Mouse (Mus musculus): ENCODE results near the gene Anapc13. TPM values are rescaled to one million over a fixed set of nuclear protein-coding genes. Genes with fewer than 3 reads are reported as not detected.

The Anapc13 gene
- polyA plus RNA-seq, 1 experiment from 2014 or later, result 182 TPM

- TF ChIP-seq CTCF (IDR thresholded peaks at IDR 0.05; ENCODE audit: low read depth), result no peak
- Histone ChIP-seq H3K4me2 (replicated peaks; ENCODE audit: low read depth) (peak overlapping the region; percentile 93), H3K36me3 (ENCODE audit: control insufficient read depth, insufficient read depth) (0 out of 2 replicates have a peak, but pooled peaks cover 3% of the 10 kb centered on the region), H3K4me3 (ENCODE audit: low read depth, low read length) (peak overlapping the region; percentile 65), H3K27me3 (replicated peaks; ENCODE audit: control insufficient read depth, insufficient read depth, low read length) (no peaks in the 10 kb centered on the region), H3K9me3 (ENCODE audit: control insufficient read depth) (no peaks in the 10 kb centered on the region), H3K27ac (ENCODE audit: low read depth, low read length) (peak overlapping the region; percentile 89), H3K4me1 (replicated peaks; ENCODE audit: control insufficient read depth, insufficient read depth, low read length) (peaks cover 6% of the 10 kb centered on the region), H3K9ac (ENCODE audit: low read depth, low read length) (peak overlapping the region; percentile 89)
- ATAC-seq, result peak; percentile 39; the same call in 1 of the 2 replicates
- 1% methylated on average over 27 of the region's 27 CpGs for WGBS
These were observed 604 bp upstream of the Anapc13 start for GRCm38 (mm10) chr9:102625401-102625982.

GRCm38 (mm10) chr9:102626839-102627225, 736 bp downstream of the Anapc13 start:
- H3K27ac ChIP-seq (ENCODE audit: low read depth, low read length), result peak overlapping the region; percentile 89
- H3K9me3 ChIP-seq (ENCODE audit: control insufficient read depth), result no peaks in the 10 kb centered on the region
- H3K4me3 ChIP-seq (ENCODE audit: low read depth, low read length), result peak overlapping the region; percentile 65
- peaks cover 6% of the 10 kb centered on the region for H3K4me1 ChIP-seq (replicated peaks; ENCODE audit: control insufficient read depth, insufficient read depth, low read length)
- under 1% methylated on average over 9 of the region's 9 CpGs for WGBS
- H3K27me3 ChIP-seq (replicated peaks; ENCODE audit: control insufficient read depth, insufficient read depth, low read length), result no peaks in the 10 kb centered on the region
- H3K4me2 ChIP-seq (replicated peaks; ENCODE audit: low read depth), result peak overlapping the region; percentile 93
- peak overlapping the region; percentile 89 for H3K9ac ChIP-seq (ENCODE audit: low read depth, low read length)
- TF ChIP-seq CTCF (IDR thresholded peaks at IDR 0.05; ENCODE audit: low read depth), result no peak
- no peak for ATAC-seq
- 0 out of 2 replicates have a peak, but pooled peaks cover 7% of the 10 kb centered on the region for H3K36me3 ChIP-seq (ENCODE audit: control insufficient read depth, insufficient read depth)

- H3K27ac ChIP-seq (ENCODE audit: low read depth, low read length), result peak overlapping the region; percentile 89; the same call in 1 of the 2 replicates
- no peaks in the 10 kb centered on the region for H3K27me3 ChIP-seq (replicated peaks; ENCODE audit: control insufficient read depth, insufficient read depth, low read length)
- ATAC-seq, result no peak
- H3K4me3 ChIP-seq (ENCODE audit: low read depth, low read length), result peak overlapping the region; percentile 65
- H3K4me2 ChIP-seq (replicated peaks; ENCODE audit: low read depth), result peak overlapping the region; percentile 93
- H3K9me3 ChIP-seq (ENCODE audit: control insufficient read depth), result no peaks in the 10 kb centered on the region
- peak overlapping the region; percentile 89; the same call in 1 of the 2 replicates for H3K9ac ChIP-seq (ENCODE audit: low read depth, low read length)
- no peak for TF ChIP-seq CTCF (IDR thresholded peaks at IDR 0.05; ENCODE audit: low read depth)
- WGBS, result 57% methylated on average over 7 of the region's 7 CpGs
- 0 out of 2 replicates have a peak, but pooled peaks cover 7% of the 10 kb centered on the region for H3K36me3 ChIP-seq (ENCODE audit: control insufficient read depth, insufficient read depth)
- peaks cover 6% of the 10 kb centered on the region for H3K4me1 ChIP-seq (replicated peaks; ENCODE audit: control insufficient read depth, insufficient read depth, low read length)
These were observed 1.3 kb downstream of the Anapc13 start for GRCm38 (mm10) chr9:102627442-102627841.

- Histone ChIP-seq H3K36me3 (ENCODE audit: control insufficient read depth, insufficient read depth) (peaks cover 12% of the 10 kb centered on the region; the same call in 1 of the 2 replicates), H3K27ac (ENCODE audit: low read depth, low read length) (no peak overlapping the region), H3K4me2 (replicated peaks; ENCODE audit: low read depth) (no peak overlapping the region), H3K9ac (ENCODE audit: low read depth, low read length) (no peak overlapping the region), H3K9me3 (ENCODE audit: control insufficient read depth) (no peaks in the 10 kb centered on the region), H3K4me3 (ENCODE audit: low read depth, low read length) (no peak overlapping the region), H3K27me3 (replicated peaks; ENCODE audit: control insufficient read depth, insufficient read depth, low read length) (no peaks in the 10 kb centered on the region), H3K4me1 (replicated peaks; ENCODE audit: control insufficient read depth, insufficient read depth, low read length) (peaks cover 6% of the 10 kb centered on the region)
- TF ChIP-seq CTCF (IDR thresholded peaks at IDR 0.05; ENCODE audit: low read depth), result no peak
- no peak for ATAC-seq
- 72% methylated on average over 7 of the region's 7 CpGs for WGBS
These were observed 3.0 kb downstream of the Anapc13 start for GRCm38 (mm10) chr9:102629052-102629451.

- Histone ChIP-seq H3K27ac (ENCODE audit: low read depth, low read length) (no peak overlapping the region), H3K4me3 (ENCODE audit: low read depth, low read length) (no peak overlapping the region), H3K9me3 (ENCODE audit: control insufficient read depth) (no peaks in the 10 kb centered on the region), H3K27me3 (replicated peaks; ENCODE audit: control insufficient read depth, insufficient read depth, low read length) (no peaks in the 10 kb centered on the region), H3K36me3 (ENCODE audit: control insufficient read depth, insufficient read depth) (peaks cover 16% of the 10 kb centered on the region; the same call in 1 of the 2 replicates), H3K4me2 (replicated peaks; ENCODE audit: low read depth) (no peak overlapping the region), H3K9ac (ENCODE audit: low read depth, low read length) (no peak overlapping the region), H3K4me1 (replicated peaks; ENCODE audit: control insufficient read depth, insufficient read depth, low read length) (peaks cover 6% of the 10 kb centered on the region)
- ATAC-seq, result no peak
- no peak for TF ChIP-seq CTCF (IDR thresholded peaks at IDR 0.05; ENCODE audit: low read depth)
- WGBS, result 55% methylated on average over 2 of the region's 2 CpGs
These were observed 5.6 kb downstream of the Anapc13 start for GRCm38 (mm10) chr9:102631589-102632147.

GRCm38 (mm10) chr9:102632173-102632572, 6.1 kb downstream of the Anapc13 start:
- Histone ChIP-seq H3K36me3 (ENCODE audit: control insufficient read depth, insufficient read depth) (peaks cover 16% of the 10 kb centered on the region; the same call in 1 of the 2 replicates), H3K9ac (ENCODE audit: low read depth, low read length) (no peak overlapping the region), H3K4me2 (replicated peaks; ENCODE audit: low read depth) (no peak overlapping the region), H3K4me3 (ENCODE audit: low read depth, low read length) (no peak overlapping the region), H3K9me3 (ENCODE audit: control insufficient read depth) (no peaks in the 10 kb centered on the region), H3K4me1 (replicated peaks; ENCODE audit: control insufficient read depth, insufficient read depth, low read length) (peaks cover 2% of the 10 kb centered on the region), H3K27me3 (replicated peaks; ENCODE audit: control insufficient read depth, insufficient read depth, low read length) (no peaks in the 10 kb centered on the region), H3K27ac (ENCODE audit: low read depth, low read length) (no peak overlapping the region)
- ATAC-seq, result no peak
- WGBS, result 76% methylated on average over 4 of the region's 4 CpGs
- TF ChIP-seq CTCF (IDR thresholded peaks at IDR 0.05; ENCODE audit: low read depth), result no peak

All from intestine, postnatal 0 days (tissue).